Mouse (Mus musculus): ENCODE data around the gene Arid1b. TPM values are rescaled to one million over a fixed set of nuclear protein-coding genes. Genes with fewer than 3 reads are reported as not detected.

The Arid1b gene
- 10 to 100 TPM; 43.4 to 59.1 TPM for total RNA-seq (2021)
- long read RNA-seq, experiment 1, full-length matches to known transcripts: 4 of 28 reads
- long read RNA-seq, experiment 1, partial matches to known transcripts: 20 of 28 reads
- long read RNA-seq, experiment 1, other reads (novel, unspliced or antisense): 4 of 28 reads
- long read RNA-seq, experiment 2, partial matches to known transcripts: 46 of 50 reads
- long read RNA-seq, experiment 2, other reads (novel, unspliced or antisense): 4 of 50 reads

DNA sequence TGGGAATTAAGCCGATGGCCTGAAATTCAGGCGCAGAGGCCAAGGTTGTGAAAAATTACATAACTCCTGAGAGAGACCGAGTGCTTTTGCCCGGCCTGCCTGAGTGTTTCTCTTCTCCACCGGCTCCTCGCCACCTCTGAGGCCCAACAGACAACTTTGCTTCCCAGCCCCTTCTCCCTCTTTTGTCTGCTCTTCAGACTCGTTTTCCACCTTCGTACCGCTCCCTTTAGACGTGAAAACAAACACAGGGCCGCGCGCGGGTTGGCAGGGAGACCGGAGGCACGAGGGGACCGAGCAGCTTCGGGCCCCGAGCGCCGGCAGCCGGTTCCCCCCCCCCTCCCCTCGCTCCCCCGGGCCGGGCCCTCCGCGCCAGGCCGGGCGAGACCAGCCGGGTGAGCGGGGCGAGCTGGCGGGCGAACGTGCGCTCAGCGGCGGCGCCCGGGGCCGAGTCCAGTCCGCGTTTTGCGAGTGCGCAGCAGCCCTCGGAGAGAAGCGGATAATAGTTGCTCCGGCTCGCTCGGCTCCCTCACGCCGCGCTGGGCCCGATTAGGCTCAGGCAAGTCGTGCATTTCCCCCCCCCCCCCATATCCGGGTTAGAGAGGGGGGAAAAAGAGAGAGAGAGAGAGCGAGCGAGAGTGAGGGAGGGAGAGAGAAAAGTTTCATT, at the start of gene Arid1b:
TSS of gene Arid1b (plus strand) at position 493 of the 664 bp plus-strand sequence.
- DNase-seq (ENCODE audit: low spot score in 2 of 2): peak; percentile 74 to 78

DNA sequence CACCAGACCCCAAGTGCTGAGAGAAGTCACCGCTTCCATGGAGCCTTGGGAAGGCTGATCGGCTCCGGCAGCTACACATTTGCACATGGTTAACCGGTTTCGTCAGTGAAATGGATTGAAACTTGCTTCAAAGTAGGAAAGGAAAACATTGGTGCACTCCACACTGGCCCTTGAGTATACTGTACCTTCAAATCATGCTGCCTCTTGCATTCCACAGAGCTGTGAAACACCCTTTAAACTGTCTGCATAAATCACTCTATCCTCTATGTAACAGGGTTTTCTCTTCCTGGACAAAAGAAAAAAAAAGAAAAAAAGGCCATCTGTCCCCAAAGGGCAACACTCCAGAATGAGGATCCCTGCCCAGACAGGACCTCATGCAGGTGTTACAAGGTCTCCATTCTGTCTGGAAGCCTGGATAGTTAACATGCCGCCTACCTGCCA, 48.8 kb upstream of the Arid1b start:
- DNase-seq (ENCODE audit: low spot score in 2 of 2): no peak

DNA sequence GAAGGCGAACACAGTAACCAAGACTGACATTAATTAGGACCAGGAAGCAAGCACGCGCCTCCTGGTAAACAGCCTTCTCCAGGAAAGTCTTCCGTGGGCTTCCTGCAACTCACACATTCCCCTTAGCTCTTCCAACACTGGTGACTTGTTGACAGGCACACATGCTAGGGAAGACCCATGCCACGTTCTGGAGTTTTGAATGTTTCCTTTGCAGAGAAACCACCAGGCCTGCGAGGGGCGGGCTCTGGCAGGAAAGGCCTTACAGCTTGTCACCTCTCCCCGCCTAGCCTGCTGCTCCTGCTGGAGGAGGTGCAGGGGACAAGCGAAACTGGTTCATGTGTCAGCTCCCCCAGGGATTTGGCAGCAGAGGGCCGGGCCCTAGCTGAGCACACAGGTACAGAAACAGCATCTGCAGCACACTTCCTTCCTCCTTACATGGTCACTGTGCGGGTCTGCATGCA, 48.2 kb upstream of the Arid1b start:
- peak in 1 of 2 experiments; percentile 3 for DNase-seq (ENCODE audit: low spot score in 2 of 2)

DNA sequence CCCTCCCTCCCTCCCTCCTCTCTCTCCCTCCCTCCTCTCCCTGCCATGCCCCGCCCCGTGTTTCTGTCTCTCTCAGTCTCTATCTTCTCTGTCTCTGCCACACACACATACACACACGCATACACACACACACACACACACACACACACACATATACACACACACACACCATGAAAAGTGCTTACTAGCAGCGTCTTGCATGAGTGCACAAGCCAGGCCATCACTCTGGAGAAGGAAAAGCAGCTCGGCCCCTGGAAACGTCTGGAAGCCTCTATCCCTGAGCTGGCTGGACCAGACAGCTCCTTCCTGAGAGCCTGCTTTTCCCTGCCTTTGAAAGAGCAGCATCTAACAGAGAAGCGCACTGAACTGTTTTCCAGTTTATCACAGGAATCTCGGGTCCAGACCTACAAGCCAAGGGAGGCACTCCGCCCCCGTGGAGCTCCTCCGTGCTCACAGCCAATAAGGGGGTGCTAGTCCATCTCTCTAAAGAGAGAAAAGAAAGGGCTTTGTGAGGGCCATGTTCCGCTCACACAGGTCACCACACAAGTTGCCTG, 47.6 kb upstream of the Arid1b start:
- no peak for DNase-seq (ENCODE audit: low spot score in 2 of 2)

DNA sequence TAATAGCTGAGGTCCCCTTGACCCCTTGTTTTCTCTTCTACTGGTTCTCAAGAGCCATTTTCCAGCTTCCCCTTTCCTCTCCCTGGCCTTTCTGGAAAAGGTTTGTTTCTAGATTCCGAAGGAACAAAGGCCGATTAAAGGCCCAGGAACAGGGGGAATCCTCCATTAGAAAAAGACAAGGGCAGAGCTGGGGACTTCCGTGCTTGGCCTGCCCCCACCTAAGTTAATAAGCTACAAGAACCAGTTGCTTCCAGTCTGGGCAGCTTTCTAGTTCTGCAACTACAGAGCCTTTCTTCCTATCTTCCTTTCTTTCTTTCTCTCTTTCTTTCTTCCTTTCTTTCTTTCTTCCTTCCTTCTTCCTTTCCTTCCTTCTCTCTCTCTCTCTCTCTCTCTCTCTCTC, 47.1 kb upstream of the Arid1b start:
- no peak for DNase-seq (ENCODE audit: low spot score in 2 of 2)

DNA sequence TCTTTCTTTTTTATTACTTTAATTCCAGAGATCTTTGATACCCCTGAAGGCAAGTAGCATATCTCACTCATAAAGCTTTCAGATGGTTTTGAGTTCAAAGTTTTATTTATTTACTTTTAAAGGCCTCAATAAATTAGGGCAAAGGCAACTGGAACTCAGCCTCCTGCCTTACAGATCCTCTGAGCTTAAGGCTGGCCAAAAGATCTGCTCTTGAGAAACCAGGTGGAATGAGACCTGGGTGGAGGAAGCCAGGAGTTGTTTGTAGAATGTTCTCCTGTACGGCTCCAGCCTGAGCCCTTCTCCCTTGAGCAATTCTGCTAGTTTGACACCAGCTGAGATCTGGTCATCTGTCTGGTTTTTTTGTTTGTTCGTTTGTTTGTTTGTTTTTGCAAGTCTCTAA, 46.7 kb upstream of the Arid1b start:
- no peak for DNase-seq (ENCODE audit: low spot score in 2 of 2)

DNA sequence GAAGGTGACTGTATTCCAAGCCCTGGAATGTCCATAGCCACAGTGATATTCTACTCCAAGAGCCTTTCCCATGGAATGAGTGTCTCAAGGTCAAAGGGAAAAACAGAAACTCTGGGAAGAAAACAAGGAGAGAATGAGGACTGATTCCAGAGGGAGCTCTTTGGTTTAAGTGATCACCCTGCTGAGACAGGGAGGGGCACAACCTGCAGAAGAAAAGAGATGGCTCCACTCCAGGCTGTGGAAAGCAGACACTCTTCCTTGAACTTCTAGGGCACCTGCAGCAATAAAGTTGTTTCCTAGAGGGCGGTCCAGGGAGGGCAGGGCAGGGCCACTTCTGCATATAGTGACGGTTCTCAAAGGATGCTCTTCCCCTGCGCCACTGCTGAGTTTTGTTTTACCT, 45.6 kb upstream of the Arid1b start:
- DNase-seq (ENCODE audit: low spot score in 2 of 2): no peak

DNA sequence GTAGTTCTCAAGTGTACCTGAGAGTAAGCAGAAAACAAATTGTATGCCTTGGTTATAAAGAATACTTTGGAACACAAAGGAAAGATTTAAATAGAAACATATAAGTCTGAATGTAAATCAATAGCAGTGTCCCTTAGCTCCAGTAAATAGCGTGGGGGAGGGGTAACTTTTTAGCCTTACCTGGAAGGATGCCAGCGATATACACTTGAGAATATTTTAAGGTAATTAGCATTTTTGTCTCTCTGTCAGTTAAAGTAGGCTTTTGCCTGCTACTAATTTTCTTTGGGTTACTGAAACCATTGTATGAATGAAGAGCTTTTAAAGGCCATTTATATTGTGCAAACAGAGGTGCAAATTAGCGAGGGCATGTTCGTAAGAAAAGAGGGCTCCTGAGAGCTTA, 39.7 kb upstream of the Arid1b start:
- no peak for DNase-seq (ENCODE audit: low spot score in 2 of 2)

DNA sequence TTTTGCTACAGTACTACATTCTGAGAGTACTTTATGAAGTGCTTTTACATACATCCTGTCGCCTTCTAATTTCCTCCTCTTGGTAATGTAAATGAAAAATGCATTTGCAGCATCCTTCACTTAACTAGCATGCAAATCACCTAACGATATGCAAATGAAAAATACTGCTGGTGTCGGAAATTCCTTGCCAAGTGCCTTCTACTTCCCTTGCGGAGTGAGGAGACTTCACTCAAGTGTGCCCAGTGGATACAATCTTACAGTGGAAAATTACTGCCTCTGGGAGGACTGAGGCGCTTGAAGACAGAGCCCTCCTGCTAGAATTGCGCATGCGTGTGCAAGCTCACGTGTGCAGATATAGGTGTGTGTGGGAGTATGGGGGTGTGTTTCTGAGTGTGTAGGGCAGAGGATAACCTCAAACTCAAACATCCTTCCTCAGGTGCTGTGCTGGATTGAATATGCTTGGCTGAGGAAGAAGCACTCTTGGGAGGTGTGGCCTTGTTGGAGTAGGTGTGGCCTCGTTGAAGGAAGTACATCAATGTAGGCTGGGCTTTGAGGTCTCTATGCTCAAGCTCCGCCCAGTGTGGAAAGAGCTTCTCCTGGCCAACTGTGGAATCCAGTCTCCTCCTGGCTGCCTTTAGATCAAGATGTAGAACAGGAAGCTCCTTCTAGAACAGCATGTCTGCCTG, 29.8 kb upstream of the Arid1b start:
- DNase-seq (ENCODE audit: low spot score in 2 of 2): no peak

DNA sequence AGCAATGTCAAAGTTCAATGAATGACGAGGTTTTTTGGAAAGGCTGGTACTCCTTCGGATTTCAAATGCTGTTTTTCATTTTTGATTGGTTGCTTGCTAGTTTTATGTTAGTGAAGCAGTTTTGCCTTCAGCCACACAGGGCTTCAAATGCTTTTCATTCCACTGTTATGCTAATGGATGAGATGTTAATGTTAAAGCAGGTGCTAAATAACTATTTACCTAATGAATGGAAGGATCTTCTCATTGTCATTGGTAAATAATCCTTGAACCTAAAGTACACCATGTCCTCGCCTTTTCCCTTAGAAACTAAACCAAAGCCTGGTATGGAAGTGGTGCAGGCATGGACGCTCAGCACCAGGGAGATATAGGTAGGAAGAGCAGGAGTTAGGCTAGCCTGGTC, 26.9 kb upstream of the Arid1b start:
- DNase-seq (ENCODE audit: low spot score in 2 of 2): no peak

DNA sequence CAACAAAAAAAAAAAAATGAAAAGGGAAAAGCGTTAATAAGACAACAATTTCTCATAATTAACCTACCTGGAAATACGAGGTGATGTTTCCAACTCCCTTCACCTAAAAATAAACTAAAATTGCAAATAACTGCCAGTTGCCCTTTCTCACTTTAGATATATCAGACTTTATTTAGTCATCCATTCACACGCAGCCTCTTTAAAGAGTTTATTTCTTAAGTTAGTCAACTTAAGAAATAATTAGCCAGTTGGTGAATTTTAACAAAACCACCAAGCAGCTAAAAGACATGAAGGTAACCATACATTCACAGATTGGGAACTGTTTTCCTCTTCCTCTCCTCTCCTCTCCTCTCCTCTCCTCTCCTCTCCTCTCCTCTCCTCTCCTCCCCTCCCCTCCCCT, 26.1 kb upstream of the Arid1b start:
- no peak for DNase-seq (ENCODE audit: low spot score in 2 of 2)

DNA sequence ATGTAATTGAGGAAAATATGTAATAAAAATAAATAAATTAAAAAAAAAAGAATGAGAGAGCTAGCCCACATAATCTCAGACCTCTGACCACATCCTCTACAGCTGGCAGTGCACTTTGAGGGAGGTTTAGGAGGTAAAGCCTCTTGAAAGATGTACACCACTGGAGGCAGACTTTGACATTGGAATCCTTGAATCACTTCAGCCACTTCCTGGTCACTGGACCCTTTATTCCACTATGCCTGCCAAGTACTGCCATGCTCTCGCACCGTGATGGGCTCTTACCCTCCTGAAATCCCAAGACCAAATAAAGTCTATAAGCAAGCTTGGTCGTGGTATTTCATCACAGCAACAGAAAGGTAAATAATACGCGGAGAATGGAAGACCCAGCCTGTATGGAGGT, 25.3 kb upstream of the Arid1b start:
- DNase-seq (ENCODE audit: low spot score in 2 of 2): no peak

DNA sequence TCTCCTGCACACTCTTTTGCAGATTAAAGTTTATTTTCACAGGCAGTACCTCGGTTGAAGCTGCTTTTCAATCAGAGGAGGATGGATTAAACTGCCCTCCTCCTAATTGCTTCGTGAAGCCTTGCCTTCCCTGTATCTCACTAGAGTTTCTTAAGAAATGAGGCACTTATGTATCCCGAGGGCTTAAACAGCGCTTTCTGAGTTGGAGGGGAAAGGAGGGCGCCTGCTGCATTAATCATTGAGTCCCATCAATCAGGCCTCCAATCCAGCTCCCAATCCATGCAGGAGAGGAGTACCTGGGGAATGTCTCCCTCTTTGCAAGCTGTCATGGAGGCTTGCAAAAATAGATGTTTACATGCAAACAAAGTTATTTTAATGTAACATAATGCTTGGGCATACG, 21.9 kb upstream of the Arid1b start:
- DNase-seq (ENCODE audit: low spot score in 2 of 2): no peak

DNA sequence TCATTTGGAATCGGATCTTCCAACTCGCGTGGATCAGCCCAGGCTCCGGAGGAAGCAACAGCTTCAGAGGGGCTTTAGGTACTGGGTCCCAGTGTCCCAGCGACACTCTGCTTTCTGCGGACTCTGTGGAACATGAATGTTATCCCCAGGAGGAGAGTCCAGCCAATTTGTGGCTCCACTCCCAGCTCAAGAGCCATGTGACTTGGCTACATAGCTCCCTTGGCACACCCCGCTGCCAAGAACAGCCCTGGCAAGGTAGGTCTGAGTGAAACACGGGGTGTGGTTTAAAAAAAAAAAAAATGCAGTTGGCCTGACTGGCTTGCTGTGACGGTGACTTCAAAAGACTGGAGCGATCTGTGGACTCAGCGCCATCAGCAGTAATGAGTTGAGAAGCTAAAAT, 19.4 kb upstream of the Arid1b start:
- peak; percentile 38 to 47 for DNase-seq (ENCODE audit: low spot score in 2 of 2)

DNA sequence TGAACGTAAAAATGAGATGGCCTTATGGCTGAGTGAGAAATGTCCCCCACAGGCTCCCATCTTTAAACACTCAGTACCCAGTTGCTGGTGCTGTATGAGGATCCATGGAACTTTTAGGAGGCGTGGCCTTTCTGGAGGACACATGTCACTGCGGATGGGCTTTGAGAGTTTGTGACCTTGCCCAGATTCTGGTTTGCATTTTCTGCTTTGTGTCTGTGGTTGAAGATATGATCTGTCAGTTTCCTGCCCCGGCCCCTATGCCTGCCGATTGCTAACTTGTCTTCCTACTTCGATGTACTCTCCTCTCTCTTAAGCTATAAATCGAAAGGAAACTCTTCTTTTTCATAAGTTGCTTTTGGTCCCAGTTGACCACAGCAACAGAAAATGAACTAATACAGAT, 14.0 kb upstream of the Arid1b start:
- DNase-seq (ENCODE audit: low spot score in 2 of 2): no peak

DNA sequence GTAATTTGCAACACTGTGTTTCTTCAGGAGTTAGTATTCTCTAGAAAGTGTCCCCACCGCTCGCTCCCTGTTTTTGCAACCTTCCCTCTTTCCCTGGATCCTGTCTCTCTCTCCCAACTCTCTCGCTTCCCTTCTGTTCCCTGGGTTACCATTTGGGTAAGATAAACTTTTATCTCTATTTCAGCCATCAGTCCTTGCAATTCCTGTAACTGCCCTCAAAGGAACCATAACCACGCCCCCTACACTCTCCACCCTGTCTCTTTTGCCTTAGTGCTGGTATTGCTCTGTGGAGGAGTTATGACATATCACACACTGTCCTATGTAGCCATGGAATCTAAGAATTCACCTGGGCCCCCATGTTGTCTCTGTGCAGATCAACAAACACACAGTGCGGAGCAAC, 11.3 kb upstream of the Arid1b start:
- no peak for DNase-seq (ENCODE audit: low spot score in 2 of 2)

DNA sequence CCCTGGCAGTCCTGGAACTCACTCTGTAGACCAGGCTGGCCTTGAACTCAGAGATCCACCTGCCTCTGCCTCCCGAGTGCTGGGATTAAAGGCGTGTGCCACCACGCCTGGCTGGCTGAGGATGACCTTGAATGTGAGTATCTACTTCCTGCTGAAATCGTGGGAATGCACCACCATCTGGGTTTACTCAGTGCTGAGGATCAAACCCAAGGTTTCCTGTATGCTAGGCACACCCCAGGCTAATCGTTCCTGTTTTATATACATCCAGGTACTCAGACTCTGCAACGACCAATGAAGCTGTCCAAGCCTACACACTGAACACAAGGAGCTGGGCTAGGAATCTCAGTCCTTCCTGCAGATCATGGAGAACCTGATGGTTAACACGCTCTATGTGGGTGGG, 9.4 kb upstream of the Arid1b start:
- DNase-seq (ENCODE audit: low spot score in 2 of 2): no peak

DNA sequence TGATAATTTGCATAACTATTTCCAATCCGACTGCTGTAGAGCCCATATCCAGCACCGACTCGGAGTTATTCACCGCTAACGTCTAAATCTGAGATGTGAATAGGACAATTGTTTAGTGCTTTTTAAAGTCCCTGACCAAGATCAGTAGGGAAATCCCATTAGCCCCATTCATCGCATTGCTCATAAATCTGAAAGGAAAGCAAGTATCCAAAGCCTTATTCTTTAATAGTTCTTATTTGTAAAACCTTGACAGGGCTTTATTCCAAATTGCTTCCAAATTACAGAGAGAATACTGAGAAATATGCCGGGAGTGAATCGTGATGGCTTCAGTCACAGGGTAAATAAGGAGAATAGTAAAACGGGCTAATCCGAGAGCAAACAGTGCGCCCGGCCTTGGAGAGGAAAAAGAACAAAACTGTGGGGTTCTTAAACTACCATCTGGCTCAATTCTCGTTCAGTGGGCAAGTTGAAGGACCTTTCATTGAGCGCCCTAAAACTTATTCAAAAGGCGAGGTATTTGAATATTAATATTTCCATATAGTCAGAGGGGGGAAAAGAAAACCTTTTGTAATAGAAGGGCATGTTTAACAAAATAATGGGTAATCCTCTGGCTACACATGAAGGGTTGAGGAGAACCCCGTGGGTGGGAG, 3.1 kb upstream of the Arid1b start:
- no peak for DNase-seq (ENCODE audit: low spot score in 2 of 2)

DNA sequence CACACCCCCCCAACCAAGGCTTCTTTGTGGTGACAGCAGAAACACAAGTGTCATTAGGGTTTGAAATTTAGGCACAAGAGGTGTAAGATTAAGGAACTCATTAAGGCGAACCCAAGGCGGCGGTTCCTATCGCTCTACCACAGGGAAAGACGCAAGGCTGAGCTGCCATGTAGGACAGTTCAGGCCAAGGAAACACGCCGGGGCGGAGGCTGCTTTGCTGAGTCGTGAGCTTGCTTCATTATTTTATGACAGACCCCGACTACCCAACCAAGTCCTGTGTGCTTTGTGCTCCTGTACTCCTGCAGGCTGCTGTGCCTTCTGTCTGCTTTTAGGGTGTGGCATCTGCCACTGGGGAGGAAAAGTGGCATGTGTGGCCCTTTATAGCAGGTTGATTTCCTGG, 2.5 kb upstream of the Arid1b start:
- DNase-seq (ENCODE audit: low spot score in 2 of 2): no peak

DNA sequence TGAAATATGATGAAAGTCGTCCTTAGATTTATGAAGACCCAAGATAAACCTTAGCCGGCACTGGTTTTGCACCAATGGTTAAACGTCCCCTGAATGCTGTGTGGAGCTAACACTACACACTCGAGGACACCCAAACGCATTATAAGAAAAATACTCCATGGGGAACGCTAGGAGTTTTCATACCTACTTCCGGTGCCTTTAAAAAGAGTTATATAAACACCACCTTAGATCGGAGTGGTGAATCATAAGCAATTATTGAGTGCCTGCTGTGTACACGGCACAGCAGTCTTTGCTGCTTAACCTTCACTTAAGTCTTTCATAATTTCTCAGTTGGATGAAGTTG, 664 bp upstream of the Arid1b start:
- DNase-seq (ENCODE audit: low spot score in 2 of 2): no peak

DNA sequence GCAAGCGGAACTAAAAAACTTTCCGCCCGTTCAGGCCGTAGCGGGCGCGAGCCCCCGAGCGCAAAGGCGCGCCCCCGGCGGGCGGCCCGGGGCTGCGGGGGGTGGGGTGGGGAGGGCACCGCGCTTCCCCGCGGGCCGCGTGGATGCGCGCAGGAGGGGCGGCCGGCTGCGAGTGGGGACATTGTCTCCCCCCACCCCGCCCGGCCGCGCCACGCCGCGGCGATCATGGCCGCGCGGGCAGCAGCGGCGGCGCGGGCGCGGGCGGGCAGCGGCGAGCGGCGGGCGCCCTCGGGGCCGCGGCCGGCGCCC, 326 bp downstream of the Arid1b start:
- DNase-seq (ENCODE audit: low spot score in 2 of 2): peak; percentile 56 to 57
